Mouse (Mus musculus): ENCODE measurements around the gene Pcnx2. TPM values are rescaled to one million over a fixed set of nuclear protein-coding genes. Genes with fewer than 3 reads are reported as not detected.

Gene Pcnx2
- polyA plus RNA-seq, 1 experiment: 0.01 TPM

DNA sequence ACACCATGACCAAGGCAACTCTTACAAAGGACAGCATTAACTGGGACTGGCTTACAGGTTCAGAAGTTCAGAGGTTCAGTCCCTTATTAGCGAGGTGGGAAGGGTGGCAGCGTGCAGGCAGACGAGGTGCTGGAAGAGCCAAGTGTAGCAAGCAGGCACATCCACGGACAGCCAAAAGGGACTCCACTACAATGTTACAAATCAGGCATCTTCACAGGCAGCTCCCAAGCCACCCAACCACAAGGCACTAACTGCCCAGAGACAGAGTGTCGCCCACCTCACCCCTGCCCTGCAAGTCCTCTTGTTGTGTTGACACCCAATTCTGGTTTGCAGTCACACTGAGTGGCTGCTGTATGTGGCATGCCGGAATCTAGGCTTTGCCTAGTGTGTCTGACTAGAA, 193.7 kb downstream of the Pcnx2 start:
- TF ChIP-seq MAX (IDR thresholded peaks at IDR 0.05; ENCODE audit: low read depth) (no peak), POLR2A (IDR thresholded peaks at IDR 0.05; ENCODE audit: insufficient read length, low read depth) (no peak), TCF3 (IDR thresholded peaks at IDR 0.05; ENCODE audit: insufficient read length, low read depth) (no peak), TCF12 (IDR thresholded peaks at IDR 0.05; ENCODE audit: insufficient read depth, poor library complexity, severe bottlenecking) (no peak), SRF (IDR thresholded peaks at IDR 0.05; ENCODE audit: control insufficient read depth, insufficient read length, low read depth) (no peak), USF1 (IDR thresholded peaks at IDR 0.05; ENCODE audit: low read depth) (no peak), POLR2AphosphoS2 (IDR thresholded peaks at IDR 0.05; ENCODE audit: insufficient read length, low read depth) (no peak), MYOD1 (IDR thresholded peaks at IDR 0.05; ENCODE audit: control insufficient read depth in 1 of 3, insufficient read length in 2 of 3, low read depth in 2 of 3) (no peak), REST (IDR thresholded peaks at IDR 0.05; ENCODE audit: insufficient read depth, insufficient read length) (no peak), MYOG (IDR thresholded peaks at IDR 0.05; ENCODE audit: control insufficient read depth in 1 of 3, insufficient read depth in 1 of 3, insufficient read length in 2 of 3, low read depth in 2 of 3) (no peak), E2F4 (IDR thresholded peaks at IDR 0.05; ENCODE audit: insufficient read depth) (no peak), CEBPB (IDR thresholded peaks at IDR 0.05; ENCODE audit: insufficient read depth, poor library complexity, severe bottlenecking) (no peak)
- Histone ChIP-seq H3K4me2 (ENCODE audit: low read depth) (no peak overlapping the region), H3ac (ENCODE audit: control insufficient read depth, insufficient read length) (no peak overlapping the region), H3K27me3 (ENCODE audit: control insufficient read depth, insufficient read depth, insufficient read length) (peaks cover 12% of the 10 kb centered on the region), H3K79me2 (ENCODE audit: control insufficient read depth, insufficient read depth) (no peaks in the 10 kb centered on the region), H3K4me3 (no peak overlapping the region), H3K36me3 (ENCODE audit: control insufficient read depth, insufficient read depth) (no peaks in the 10 kb centered on the region)

GRCm38 (mm10) chr8:125702868-125703473, 195.1 kb downstream of the Pcnx2 start:
- TF ChIP-seq CEBPB (IDR thresholded peaks at IDR 0.05; ENCODE audit: insufficient read depth, poor library complexity, severe bottlenecking) (no peak), POLR2AphosphoS2 (IDR thresholded peaks at IDR 0.05; ENCODE audit: insufficient read length, low read depth) (no peak), E2F4 (IDR thresholded peaks at IDR 0.05; ENCODE audit: insufficient read depth) (no peak), MAX (IDR thresholded peaks at IDR 0.05; ENCODE audit: low read depth) (no peak)
- peaks cover 12% of the 10 kb centered on the region for H3K27me3 ChIP-seq (ENCODE audit: control insufficient read depth, insufficient read depth, insufficient read length)
- H3K79me2 ChIP-seq (ENCODE audit: control insufficient read depth, insufficient read depth): no peaks in the 10 kb centered on the region
- H3ac ChIP-seq (ENCODE audit: control insufficient read depth, insufficient read length): no peak overlapping the region
- no peak overlapping the region for H3K4me2 ChIP-seq (ENCODE audit: low read depth)
- no peak overlapping the region for H3K4me3 ChIP-seq
- no peaks in the 10 kb centered on the region for H3K36me3 ChIP-seq (ENCODE audit: control insufficient read depth, insufficient read depth)

Other genes with a start within 250 kb of the Pcnx2 start
- gene Map10, start 228.5 kb downstream of the Pcnx2 start, polyA plus RNA-seq (2012; fragmentation: generic; extraction: Trizol): not detected
- 10.9 TPM for gene Ntpcr, start 168.4 kb downstream of the Pcnx2 start, polyA plus RNA-seq (2012; fragmentation: generic; extraction: Trizol)
- not detected for gene Map3k21, start 12.1 kb upstream of the Pcnx2 start, polyA plus RNA-seq (2012; fragmentation: generic; extraction: Trizol)
- gene Kcnk1, start 96.9 kb upstream of the Pcnx2 start, polyA plus RNA-seq (2012; fragmentation: generic; extraction: Trizol): not detected

All from myocyte (in vitro differentiated cells).